8 mouse cellular contexts compared by ENCODE assay signal in the genomic region with DNA sequence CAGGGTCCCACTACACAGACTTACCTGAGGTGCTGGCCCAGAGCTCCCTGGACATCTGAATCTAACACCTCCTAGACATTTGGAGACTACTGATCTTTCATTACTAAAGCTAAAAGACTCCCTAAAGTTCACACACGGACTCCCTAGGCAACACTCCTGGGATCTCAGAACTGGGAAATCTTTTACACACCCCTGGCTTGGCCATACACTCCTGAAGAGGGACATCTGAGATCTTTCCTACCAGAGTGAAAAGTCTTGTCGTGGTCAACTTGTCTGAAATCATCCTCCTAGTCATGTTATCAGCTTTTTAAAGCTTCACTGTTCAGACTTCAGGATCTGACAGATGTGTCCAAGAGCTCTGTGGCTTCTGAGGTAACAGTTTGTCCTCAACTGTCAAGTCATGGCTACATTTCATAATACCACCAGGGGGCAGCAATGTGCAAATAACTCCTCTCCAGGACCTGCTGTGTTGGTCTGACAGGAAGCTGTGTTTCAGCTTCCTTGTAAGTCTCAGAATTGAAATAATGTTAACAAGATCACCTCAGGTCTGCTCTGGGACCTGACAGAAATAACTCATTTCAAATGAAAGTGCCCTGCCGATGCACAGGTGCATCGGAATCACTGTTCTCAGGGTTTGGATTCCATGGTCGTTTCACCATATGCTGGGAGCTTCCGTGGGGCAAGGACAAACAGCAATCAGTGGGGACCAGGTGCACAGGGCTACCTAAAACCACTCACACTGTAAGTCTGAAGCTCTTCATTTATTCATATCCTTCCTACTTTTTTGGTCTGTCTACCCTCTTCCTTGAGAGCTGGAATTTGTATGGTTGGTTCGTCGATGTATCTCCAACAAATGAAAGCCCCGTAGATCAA.
DNase-seq lines count a peak whose midpoint lies in the region; ATAC-seq and TF ChIP-seq lines count a peak whose summit lies in the region.

No protein-coding gene starts in this region.

- no peaks in the 10 kb centered on the region for H3K36me3 ChIP-seq in embryonic facial prominence, embryonic 10.5 days (replicated peaks)
- no peaks in the 10 kb centered on the region for H3K36me3 ChIP-seq in heart, postnatal 0 days (replicated peaks; ENCODE audit: control insufficient read depth, insufficient read depth, low read length)
- H3K36me3 ChIP-seq in liver, embryonic 13.5 days, result no peaks in the 10 kb centered on the region
- no peaks in the 10 kb centered on the region for H3K36me3 ChIP-seq in neural tube, embryonic 13.5 days

- WGBS in embryonic facial prominence, embryonic 10.5 days, result 81% methylated on average over 9 of the region's 9 CpGs
- WGBS in heart, postnatal 0 days, result 71% methylated on average over 9 of the region's 9 CpGs
- 64% methylated on average over 9 of the region's 9 CpGs for WGBS in liver, embryonic 13.5 days (ENCODE audit: insufficient replicate concordance)
- WGBS in neural tube, embryonic 13.5 days, result 76% methylated on average over 9 of the region's 9 CpGs

- DNase-seq in adrenal gland, postnatal 25 days, result peak; percentile 46
- DNase-seq in embryonic facial prominence, embryonic 10.5 days (ENCODE audit: low spot score), result peak; percentile 74
- peak; percentile 84 for DNase-seq in heart, postnatal 0 days (ENCODE audit: low spot score)
- peak; percentile 64 to 83 for DNase-seq in kidney, postnatal 25 days
- peak; percentile 7 for DNase-seq in liver, embryonic 13.5 days
- peak; percentile 21 to 40 for DNase-seq in thymus, adult 18-20 months

- TF ChIP-seq EP300 in heart, postnatal 0 days (IDR thresholded peaks at IDR 0.05; ENCODE audit: low read depth), result no peak

- H3K9me3 ChIP-seq in embryonic facial prominence, embryonic 10.5 days, result no peaks in the 10 kb centered on the region
- H3K9me3 ChIP-seq in heart, postnatal 0 days (replicated peaks; ENCODE audit: control insufficient read depth, low read length), result no peaks in the 10 kb centered on the region
- H3K9me3 ChIP-seq in liver, embryonic 13.5 days (replicated peaks), result no peaks in the 10 kb centered on the region
- H3K9me3 ChIP-seq in neural tube, embryonic 13.5 days, result no peaks in the 10 kb centered on the region

- H3K4me1 ChIP-seq in embryonic facial prominence, embryonic 10.5 days, result no peaks in the 10 kb centered on the region
- no peaks in the 10 kb centered on the region for H3K4me1 ChIP-seq in heart, postnatal 0 days (ENCODE audit: control insufficient read depth, insufficient read depth)
- no peaks in the 10 kb centered on the region for H3K4me1 ChIP-seq in liver, embryonic 13.5 days (replicated peaks)
- no peaks in the 10 kb centered on the region for H3K4me1 ChIP-seq in neural tube, embryonic 13.5 days (replicated peaks)

- H3K4me3 ChIP-seq in embryonic facial prominence, embryonic 10.5 days, result no peak overlapping the region
- no peak overlapping the region for H3K4me3 ChIP-seq in heart, postnatal 0 days (ENCODE audit: low read depth, low read length)
- no peak overlapping the region for H3K4me3 ChIP-seq in liver, embryonic 13.5 days (replicated peaks)
- no peak overlapping the region for H3K4me3 ChIP-seq in neural tube, embryonic 13.5 days

- no peak overlapping the region for H3K27ac ChIP-seq in embryonic facial prominence, embryonic 10.5 days (replicated peaks)
- no peak overlapping the region for H3K27ac ChIP-seq in heart, postnatal 0 days (ENCODE audit: low read depth)
- no peak overlapping the region for H3K27ac ChIP-seq in liver, embryonic 13.5 days
- H3K27ac ChIP-seq in neural tube, embryonic 13.5 days (replicated peaks), result no peak overlapping the region

- no peak overlapping the region for H3K9ac ChIP-seq in heart, postnatal 0 days (replicated peaks; ENCODE audit: low read depth, low read length)
- H3K9ac ChIP-seq in liver, embryonic 13.5 days, result no peak overlapping the region
- no peak overlapping the region for H3K9ac ChIP-seq in neural tube, embryonic 13.5 days

- no peaks in the 10 kb centered on the region for H3K27me3 ChIP-seq in embryonic facial prominence, embryonic 10.5 days (replicated peaks; ENCODE audit: low read depth, poor library complexity, severe bottlenecking)
- no peaks in the 10 kb centered on the region for H3K27me3 ChIP-seq in heart, postnatal 0 days (ENCODE audit: control insufficient read depth, insufficient read depth, low read length)
- no peaks in the 10 kb centered on the region for H3K27me3 ChIP-seq in liver, embryonic 13.5 days
- H3K27me3 ChIP-seq in neural tube, embryonic 13.5 days, result no peaks in the 10 kb centered on the region

- ATAC-seq in CD4-positive, CD25-positive, alpha-beta regulatory T cell, adult 4 months, result peak; percentile 77
- peak; percentile 71 for ATAC-seq in heart, postnatal 0 days (ENCODE audit: insufficient read depth, low read depth)
- no peak for ATAC-seq in liver, embryonic 13.5 days (ENCODE audit: low read depth)
- peak; percentile 72; the same call in 1 of the 2 replicates for ATAC-seq in neural tube, embryonic 13.5 days (ENCODE audit: low read depth)

- peak; percentile 89 for TF ChIP-seq CTCF in heart, postnatal 0 days (IDR thresholded peaks at IDR 0.05; ENCODE audit: low read depth)

- no peak overlapping the region for H3K4me2 ChIP-seq in heart, postnatal 0 days (ENCODE audit: low read depth, low read length)
- H3K4me2 ChIP-seq in liver, embryonic 13.5 days, result no peak overlapping the region
- no peak overlapping the region for H3K4me2 ChIP-seq in neural tube, embryonic 13.5 days

Comparison
In these comparisons a context has a peak if more than half of its experiments do, and no peak if none do; other contexts are left out.
1. DNase-seq: peak in every context shown above with its lines; median percentile 84 in heart, postnatal 0 days; 74 in embryonic facial prominence, embryonic 10.5 days; 74 in kidney, postnatal 25 days; 46 in adrenal gland, postnatal 25 days; 30 in thymus, adult 18-20 months; 7 in liver, embryonic 13.5 days.